Mouse (Mus musculus) erythroid progenitor cell, adult 5-6 weeks (primary cell): ENCODE results near the gene Kif1a. TPM values are rescaled to one million over a fixed set of nuclear protein-coding genes. Genes with fewer than 3 reads are reported as not detected.
A peak's percentile ranks its signal among the peaks of the same experiment; 100 is the strongest.

ENCODE experiments used
- ATAC-seq: replicated peaks from 2 replicates; pipeline ENCODE4 v1.8.0; 2016; ENCODE audit warnings: moderate number of reproducible peaks, mild to moderate bottlenecking, moderate TSS enrichment, inconsistent platforms; ENCODE audit not compliant: poor library complexity, low FRiP score, severe bottlenecking
- total RNA-seq, 2 experiments: library from RNA; stranded (forward) in 1 of 2; stranded (reverse) in 1 of 2; fragments of 150-400 nt in 1 of 2; fragments of 186-747, 209-891 nt in 1 of 2; gene quantifications; 2 replicates each; pipeline versions ENCODE4 v1.2.3 to v1.2.4; 2015 to 2017; ENCODE audit warnings: low replicate concordance in 2 of 2

Kif1a gene
- total RNA-seq, 2 experiments from 2014 or later = not detected

GRCm38 (mm10) chr1:93033989-93034388 is 67.8 kb downstream of the Kif1a start:
- no peak for ATAC-seq

GRCm38 (mm10) chr1:93031199-93031598 is 70.6 kb downstream of the Kif1a start:
- no peak for ATAC-seq

DNA sequence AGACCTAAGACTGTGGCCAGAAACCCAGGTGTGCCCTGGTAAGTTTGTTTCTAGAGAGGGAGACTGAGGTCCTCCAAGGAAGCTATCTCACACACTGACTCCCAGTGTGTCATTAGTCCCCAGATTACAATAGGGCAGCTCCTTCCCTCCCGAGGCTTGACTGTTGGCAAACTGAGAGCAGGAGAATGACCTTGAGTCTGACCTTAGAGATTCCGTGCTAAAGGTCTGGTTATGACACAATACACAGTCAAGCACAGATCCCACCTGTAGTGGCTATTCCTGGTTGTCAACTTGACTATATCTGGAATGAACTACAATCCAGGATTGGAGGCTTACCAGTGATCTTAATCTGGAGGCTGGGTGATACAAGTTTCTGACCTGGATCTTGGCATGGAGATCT is 71.7 kb downstream of the Kif1a start:
- no peak for ATAC-seq

- ATAC-seq = no peak
Observed at GRCm38 (mm10) chr1:93029387-93029786, 72.4 kb downstream of the Kif1a start.

DNA sequence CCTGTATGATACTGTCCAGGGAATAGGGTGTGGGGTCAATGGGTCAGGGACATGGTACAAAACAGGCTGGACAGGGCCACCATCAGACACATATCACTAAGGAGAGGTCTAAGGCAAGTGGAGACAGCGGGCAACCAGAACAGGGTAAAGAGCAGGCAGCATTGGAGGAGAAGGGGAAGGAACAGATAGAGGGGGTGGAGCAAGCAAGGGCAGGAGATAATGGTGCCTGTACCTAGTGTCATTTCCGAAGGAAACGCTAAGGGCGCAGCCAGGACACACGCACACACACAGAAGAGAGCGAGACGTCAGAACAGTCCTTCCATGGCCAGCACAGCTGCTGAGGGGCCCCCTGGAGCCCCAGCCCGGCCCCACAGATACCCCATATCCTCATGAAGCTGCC is 75.2 kb downstream of the Kif1a start:
- ATAC-seq = no peak

DNA sequence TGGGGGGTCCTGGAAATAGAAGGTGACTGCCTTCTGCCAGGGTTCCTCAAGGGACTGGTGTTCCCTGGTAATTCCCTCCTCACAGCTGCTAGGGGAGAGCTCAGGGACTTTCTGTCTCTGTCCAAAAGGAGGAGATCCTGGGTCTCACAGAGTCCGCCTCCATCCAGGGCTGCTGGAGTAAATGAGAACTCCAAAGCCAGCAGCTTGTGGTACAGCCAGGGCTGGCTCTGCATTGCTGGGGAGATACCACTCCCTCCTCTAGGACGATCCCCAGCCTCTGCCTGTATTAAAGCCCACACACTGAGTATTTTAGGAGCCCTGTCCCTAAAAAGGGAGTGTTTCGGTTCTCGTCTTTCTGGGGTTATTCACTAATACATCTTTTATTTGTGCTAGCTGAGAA is 81.1 kb downstream of the Kif1a start:
- no peak for ATAC-seq

DNA sequence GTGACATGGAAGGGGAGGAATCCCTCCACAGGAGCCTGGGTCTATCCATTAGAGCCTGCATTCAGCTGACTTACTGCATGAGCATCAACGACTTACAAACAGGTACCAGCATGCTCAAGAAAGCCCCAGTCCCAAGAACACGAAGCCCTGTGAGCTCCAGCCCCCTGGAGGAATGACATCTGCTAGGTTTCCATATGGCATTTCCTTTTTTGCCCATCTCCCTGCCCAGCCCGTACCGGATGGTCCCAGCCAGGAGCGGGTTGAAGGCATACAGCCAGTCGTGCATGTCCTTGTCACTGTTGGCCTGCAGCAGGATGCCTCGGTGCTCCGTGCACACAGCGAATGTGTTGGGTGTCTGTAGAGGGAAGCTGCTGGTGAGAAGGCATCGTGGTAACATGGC is 83.0 kb downstream of the Kif1a start:
- no peak for ATAC-seq

GRCm38 (mm10) chr1:93015136-93015535 is 86.6 kb downstream of the Kif1a start:
- no peak for ATAC-seq

DNA sequence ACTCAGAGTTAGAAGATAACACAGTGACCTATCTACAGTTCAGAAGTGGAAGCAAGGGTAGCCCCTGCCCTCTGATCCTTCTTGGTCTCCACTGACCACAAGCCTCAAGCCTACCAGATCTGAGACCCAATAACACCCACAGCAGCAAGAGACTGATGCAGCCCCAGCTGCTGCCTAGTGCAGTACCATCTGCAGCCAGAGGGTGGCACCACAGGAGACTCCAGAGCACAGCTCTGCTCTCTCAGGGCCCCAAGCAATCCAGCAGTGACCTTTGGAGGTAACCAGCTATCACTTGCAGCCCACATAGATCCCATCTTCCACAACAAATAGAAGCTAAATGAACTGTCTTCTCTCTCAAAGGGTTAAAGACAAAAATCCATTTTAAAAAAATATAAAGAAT is 87.3 kb downstream of the Kif1a start:
- ATAC-seq = 0 out of 2 replicates have a peak, but pooled peaks have one; percentile 52

- ATAC-seq = no peak
Observed at GRCm38 (mm10) chr1:93013367-93013766, 88.4 kb downstream of the Kif1a start.

GRCm38 (mm10) chr1:93012103-93012585 is 89.6 kb downstream of the Kif1a start:
- no peak for ATAC-seq

DNA sequence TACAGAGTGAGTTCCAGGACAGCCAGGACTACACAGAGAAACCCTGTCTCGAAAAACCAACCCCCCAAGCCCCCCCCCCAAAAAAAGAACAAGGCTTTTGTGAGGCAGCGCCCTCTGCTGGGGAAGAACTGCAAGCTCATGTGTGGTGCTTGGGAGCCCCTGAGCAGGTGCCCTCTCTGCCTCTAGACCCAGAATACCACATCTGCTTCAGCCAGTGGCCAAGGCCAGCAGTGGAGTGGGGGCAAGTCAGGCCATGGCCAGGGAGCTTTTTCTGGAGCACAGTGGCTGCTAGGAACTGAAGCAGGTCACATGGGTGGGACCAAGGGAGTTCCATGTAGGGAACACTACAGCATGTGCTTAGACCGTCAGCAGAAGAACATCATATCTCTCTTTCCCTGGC is 91.0 kb downstream of the Kif1a start:
- no peak for ATAC-seq

GRCm38 (mm10) chr1:93009196-93009595 is 92.6 kb downstream of the Kif1a start:
- no peak for ATAC-seq

DNA sequence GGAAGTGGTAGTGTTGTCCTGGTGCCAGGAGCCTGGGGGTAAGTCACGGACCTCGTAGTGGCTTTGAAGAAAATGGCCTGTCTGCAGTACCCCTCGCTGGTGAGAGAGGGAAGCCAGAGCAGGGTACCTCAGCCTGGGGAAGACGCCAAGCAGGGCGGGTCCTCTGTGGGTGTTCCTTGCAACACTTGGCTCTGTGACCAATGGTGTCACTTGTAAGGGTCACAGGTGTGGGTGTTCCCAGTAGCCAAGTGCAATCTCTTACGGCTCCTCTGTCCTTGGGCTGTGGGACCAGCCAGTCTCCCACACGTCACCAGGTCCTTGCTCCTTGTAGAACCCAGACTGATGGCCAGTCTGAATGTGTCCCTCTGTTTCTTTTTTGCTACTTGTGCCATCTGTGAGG is 95.7 kb downstream of the Kif1a start, which contains the start of gene Aqp12:
Gene Aqp12, plus strand, starts transcription at position 274 of the 400 bp plus-strand sequence.
- no peak for ATAC-seq

DNA sequence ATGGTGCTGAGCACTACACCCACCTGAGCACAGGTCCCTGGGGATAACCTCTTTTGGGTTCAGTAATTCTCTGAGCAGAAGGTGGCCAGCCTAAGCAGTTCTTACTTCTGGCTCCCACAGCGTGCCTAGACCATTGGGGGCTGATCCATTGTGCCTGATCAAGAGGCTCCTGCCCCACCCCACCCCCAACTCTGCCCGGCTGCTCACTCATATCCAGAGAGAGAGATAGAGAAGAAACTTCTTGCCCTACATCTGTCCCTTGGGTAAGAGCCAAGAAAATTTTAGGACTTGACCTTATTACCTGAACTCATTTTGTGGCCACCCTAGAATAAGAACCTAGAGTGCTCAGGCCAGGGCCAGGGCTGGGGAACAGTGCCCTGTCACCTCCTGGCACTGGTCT is 108.9 kb downstream of the Kif1a start:
- no peak for ATAC-seq

DNA sequence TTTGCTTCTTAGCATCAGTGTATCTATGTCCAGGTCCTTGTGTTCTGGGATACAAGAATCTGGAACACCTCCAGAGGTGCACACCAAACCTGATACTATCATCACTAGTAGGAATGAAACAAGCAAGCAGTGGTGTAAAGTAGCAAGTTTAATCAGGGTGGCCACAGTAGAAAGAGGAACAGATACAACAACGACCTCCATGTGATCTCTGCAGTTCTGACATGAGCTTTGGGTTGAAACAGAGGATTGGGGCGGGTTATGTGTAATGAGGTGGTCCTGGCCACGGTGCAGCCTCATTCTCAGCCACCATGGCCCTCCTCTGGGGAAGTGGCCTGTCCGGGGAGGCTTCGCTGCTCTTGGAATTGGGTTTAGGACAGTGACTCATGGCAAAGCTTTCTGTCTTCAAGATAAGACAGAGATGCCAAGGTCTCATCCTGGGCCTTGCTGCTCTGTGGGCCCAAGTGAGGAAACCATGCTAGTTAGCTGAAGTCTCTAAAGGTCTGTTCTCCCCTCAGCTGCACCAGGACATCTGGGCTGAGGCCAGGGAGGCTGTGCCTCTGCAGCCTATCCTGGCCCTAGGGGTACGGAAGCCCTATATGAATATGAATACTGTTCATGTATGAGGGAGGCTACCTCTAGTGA is 109.4 kb downstream of the Kif1a start:
- no peak for ATAC-seq

GRCm38 (mm10) chr1:92989891-92990290 is 111.9 kb downstream of the Kif1a start:
- no peak for ATAC-seq

GRCm38 (mm10) chr1:92988894-92989293 is 112.9 kb downstream of the Kif1a start:
- no peak for ATAC-seq

DNA sequence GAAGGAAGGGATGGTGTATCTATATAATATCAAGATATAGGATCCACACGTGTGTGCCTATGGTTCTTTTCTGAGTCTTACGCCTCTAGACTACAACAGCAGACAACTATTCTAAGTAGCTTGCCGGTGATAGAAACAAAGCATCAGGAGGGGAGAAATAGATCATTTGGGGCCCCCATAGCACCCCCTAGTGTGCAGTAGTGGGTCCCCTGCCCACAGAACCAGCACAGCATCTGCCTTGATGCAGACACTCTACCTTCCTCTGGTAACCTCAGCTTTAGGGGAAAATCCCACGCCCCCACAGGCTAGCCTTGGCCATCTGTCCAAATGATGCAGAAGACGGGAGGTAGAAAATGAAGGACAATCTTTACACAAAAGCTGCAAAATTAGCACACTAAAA is 116.8 kb downstream of the Kif1a start:
- no peak for ATAC-seq

- no peak for ATAC-seq
Observed at GRCm38 (mm10) chr1:92982931-92983605, 118.7 kb downstream of the Kif1a start.

- ATAC-seq = no peak
Observed at GRCm38 (mm10) chr1:92981056-92981845, 120.5 kb downstream of the Kif1a start.
